Mouse (Mus musculus) layer of hippocampus, postnatal 25 days (tissue): ENCODE measurements around the gene Gpcpd1. TPM values are rescaled to one million over a fixed set of nuclear protein-coding genes. Genes with fewer than 3 reads are reported as not detected.

Experiments
- DNase-seq, 2 experiments: peaks; one replicate each; pipeline ENCODE4 v3.0.0; 2022; ENCODE audit warnings: mixed read lengths in 2 of 2, low spot score in 1 of 2; ENCODE audit errors: extremely low spot score in 1 of 2
- total RNA-seq, 2 experiments: library from RNA; stranded (reverse); gene quantifications; 2 replicates each; pipeline ENCODE4 v1.2.3; 2021

Gene Gpcpd1
- total RNA-seq, 2 experiments from 2014 or later = 69.6 to 87.4 TPM

DNA sequence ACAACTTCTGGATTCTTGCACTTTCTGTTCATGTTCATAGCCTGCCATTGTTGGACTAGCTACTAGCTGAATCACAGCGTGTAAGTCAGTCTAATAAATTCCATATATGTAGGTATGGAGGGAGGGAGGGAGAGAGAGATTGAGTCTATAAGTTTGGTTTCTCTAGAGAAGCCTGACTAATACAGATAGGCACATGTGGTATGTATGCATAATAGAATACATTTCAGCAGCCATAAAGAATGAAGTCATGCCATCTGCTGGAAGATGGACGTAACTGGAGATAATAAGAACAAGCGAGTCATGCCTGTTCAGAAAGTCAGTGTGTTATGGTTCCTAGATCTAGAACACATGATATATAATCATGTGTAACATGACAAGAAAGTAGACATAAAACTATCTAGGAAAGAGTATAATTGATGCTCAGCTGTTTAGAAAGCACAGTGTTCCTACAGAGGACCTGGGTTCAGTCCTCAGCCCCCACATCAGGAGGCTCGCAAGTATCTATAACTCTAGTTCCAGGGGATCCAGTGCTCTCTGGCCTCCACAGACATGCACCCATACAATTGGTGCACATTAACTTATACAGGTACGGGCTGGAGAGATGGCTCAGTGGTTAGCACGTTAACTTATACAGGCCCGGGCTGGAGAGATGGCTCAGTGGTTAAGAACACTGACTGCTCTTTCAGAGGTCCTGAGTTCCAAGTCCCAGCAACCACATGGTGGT, 90.0 kb downstream of the Gpcpd1 start:
- no peak for DNase-seq

DNA sequence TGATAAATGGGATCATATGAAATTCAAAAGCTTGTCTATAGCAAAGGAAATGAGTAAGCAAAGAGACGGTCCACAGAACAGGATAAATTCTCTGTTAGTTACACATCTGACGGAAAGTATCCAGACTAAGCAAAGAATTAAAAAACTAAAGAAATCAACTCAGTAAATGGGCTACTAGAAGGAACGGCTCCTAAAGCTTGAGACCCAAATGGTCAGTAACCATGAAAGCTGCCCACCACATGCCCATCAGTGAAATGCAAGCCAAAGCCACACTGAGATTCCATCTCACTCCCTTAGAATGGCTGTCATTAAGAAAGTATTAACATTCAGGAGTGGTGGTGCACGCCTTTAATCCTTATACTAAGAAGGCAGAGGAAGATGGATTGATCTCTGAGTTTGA, 94.3 kb downstream of the Gpcpd1 start:
- no peak for DNase-seq

GRCm38 (mm10) chr2:132485454-132485853, 102.1 kb downstream of the Gpcpd1 start:
- peak; percentile 32 to 75 for DNase-seq

- DNase-seq = no peak
Measured at GRCm38 (mm10) chr2:132481547-132481946, 106.0 kb downstream of the Gpcpd1 start.

Other genes with a start within 250 kb of the Gpcpd1 start
- 1 to 10 TPM; 2.8 to 3.7 TPM for gene Prokr2, start 202.3 kb downstream of the Gpcpd1 start, total RNA-seq
- 10 to 100 TPM; 10.8 to 10.9 TPM for gene Shld1, start 99.2 kb upstream of the Gpcpd1 start, total RNA-seq
- 100 to 1,000 TPM; 293 to 355 TPM for gene Chgb, start 193.5 kb upstream of the Gpcpd1 start, total RNA-seq
- gene Trmt6, start 228.3 kb upstream of the Gpcpd1 start, total RNA-seq = 10 to 100 TPM; 25.9 to 34.3 TPM
- gene Mcm8, start 228.4 kb upstream of the Gpcpd1 start, total RNA-seq = 1 to 10 TPM; 3.4 to 4.0 TPM